Mouse (Mus musculus) cerebellum, adult 2 months (tissue): ENCODE measurements around the gene Sdk2.

Experiments used
- CTCF ChIP-seq: fragments of 200-500 bp; IDR thresholded peaks from 2 replicates; pipeline ENCODE4 v1.5.1; 2011; ENCODE audit warnings: low read depth, mild to moderate bottlenecking, control low read depth, low read length, moderate library complexity, borderline replicate concordance; ENCODE audit not compliant: insufficient read depth
- POLR2A ChIP-seq: fragments of 200-500 bp; IDR thresholded peaks from 2 replicates; pipeline ENCODE4 v1.6.1; 2011; ENCODE audit warnings: low read length, control low read depth, borderline replicate concordance; ENCODE audit not compliant: insufficient read depth

DNA sequence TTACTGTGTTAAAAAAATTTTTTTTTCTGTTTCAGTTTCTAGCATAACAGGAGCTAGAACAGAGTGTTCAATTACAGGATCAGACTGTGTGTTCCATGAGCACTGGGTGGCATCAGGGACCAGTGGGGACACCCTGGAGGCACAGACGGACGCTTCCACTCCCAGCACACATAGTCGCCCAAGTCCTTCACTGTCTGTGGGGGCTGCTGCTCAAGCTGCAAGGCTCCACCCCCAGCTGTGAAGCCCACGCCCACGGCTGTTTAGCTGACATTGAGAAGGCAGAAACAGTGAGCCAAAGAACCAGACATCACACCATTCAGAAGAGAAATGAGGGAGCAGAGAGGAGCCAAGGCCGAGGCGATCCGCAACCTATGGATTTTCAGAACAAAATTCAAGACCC, 3.3 kb upstream of the Sdk2 start:
- no peak for TF ChIP-seq POLR2A
- no peak for TF ChIP-seq CTCF
